Mouse (Mus musculus) CH12.LX (cell line): ENCODE results near the gene Tapbpl.

Experiments used
- PAX5 ChIP-seq: IDR thresholded peaks from 2 replicates; pipeline ENCODE4 v1.6.1; 2012; ENCODE audit warnings: low read length, inconsistent platforms, mixed read lengths
- POLR2A ChIP-seq: IDR thresholded peaks from 2 replicates; pipeline ENCODE4 v1.6.1; 2011; ENCODE audit warnings: low read depth, mild to moderate bottlenecking, improper control_type of control experiment, low read length

DNA sequence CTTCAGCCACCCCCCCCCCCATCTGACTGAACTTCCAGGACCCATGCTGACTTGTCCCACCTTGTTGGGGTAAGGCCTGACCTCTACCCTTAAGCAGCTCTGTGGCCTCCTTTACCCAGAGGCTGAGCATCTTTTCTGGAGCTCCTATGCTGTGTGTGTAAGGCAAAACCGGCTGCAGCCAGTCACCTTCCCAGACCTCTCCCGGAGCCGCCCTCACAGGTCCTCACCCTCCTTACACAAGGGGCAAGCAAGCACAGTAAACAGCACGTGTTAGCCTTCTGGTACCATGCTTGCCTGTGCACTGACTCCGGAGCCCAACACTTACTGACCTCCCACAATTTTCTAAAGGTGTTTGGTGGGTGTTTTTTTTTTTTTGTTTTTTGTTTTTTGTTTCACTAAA is 56.2 kb downstream of the Tapbpl start:
- TF ChIP-seq PAX5 (no peak), POLR2A (no peak)
